Mouse (Mus musculus) embryonic facial prominence, embryonic 14.5 days (tissue): Measurements from ENCODE around the gene Kansl3. TPM values are rescaled to one million over a fixed set of nuclear protein-coding genes. Genes with fewer than 3 reads are reported as not detected.

Source experiments
- microRNA-seq: library from miRNA; unstranded; fragments of <30 nt; microRNA quantifications from one replicate; pipeline ENCODE4, GENCODE M21; 2016; ENCODE audit warnings: borderline number of aligned reads
- polyA plus RNA-seq: library from polyadenylated mRNA; unstranded; fragments of >200 nt; fragmentation: Nextera tagmentation; extraction: Ambion mirVana; gene quantifications from 2 replicates; pipeline ENCODE4 v1.2.1, GENCODE M21; 2014

The Kansl3 gene
- polyA plus RNA-seq, 1 experiment from 2014 or later, result 35.1 TPM

Small RNA genes within 50 kb of the gene (microRNA-seq; reads per million reads assigned to microRNA genes)
- not detected for gene Mir6898

Other genes with a start within 250 kb of the Kansl3 start
- 71.2 and 74.1 TPM in 2 replicates for gene Uggt1, start 124.5 kb downstream of the Kansl3 start, polyA plus RNA-seq
- 1.8 and 2.1 TPM in 2 replicates for gene Neurl3, start 94.5 kb downstream of the Kansl3 start, polyA plus RNA-seq
- 12.7 and 13.7 TPM in 2 replicates for gene Arid5a, start 61.4 kb downstream of the Kansl3 start, polyA plus RNA-seq
- 0.39 and 0.64 TPM in 2 replicates for gene Fer1l5, start 3.1 kb upstream of the Kansl3 start, polyA plus RNA-seq
- gene Lman2l, start 76.1 kb upstream of the Kansl3 start, polyA plus RNA-seq, result 31.7 and 33.3 TPM in 2 replicates
- gene Cnnm4, start 102.4 kb upstream of the Kansl3 start, polyA plus RNA-seq, result 13.5 and 13.9 TPM in 2 replicates
- gene Cnnm3, start 142.7 kb upstream of the Kansl3 start, polyA plus RNA-seq, result 4.8 and 5.1 TPM in 2 replicates
- gene Ankrd23, start 167.7 kb upstream of the Kansl3 start, polyA plus RNA-seq, result 12.3 and 13.2 TPM in 2 replicates
- gene Gm42417, start 170.2 kb upstream of the Kansl3 start, polyA plus RNA-seq, result not detected in 2 replicates
- gene Ankrd39, start 178.3 kb upstream of the Kansl3 start, polyA plus RNA-seq, result 19.5 and 20.0 TPM in 2 replicates
- 2.3 and 3.8 TPM in 2 replicates for gene Sema4c, start 189.2 kb upstream of the Kansl3 start, polyA plus RNA-seq